Mouse (Mus musculus): Measurements from ENCODE around the gene Spata4.

GRCm38 (mm10) chr8:54596051-54596450 is 4.5 kb upstream of the Spata4 start:
- no peak for TF ChIP-seq POLR2A (IDR thresholded peaks at IDR 0.05; ENCODE audit: insufficient read depth, low read depth, low read length)
- no peak for TF ChIP-seq CTCF (IDR thresholded peaks at IDR 0.05; ENCODE audit: insufficient read depth, low read depth, low read length)
